Mouse (Mus musculus) pancreas, adult 10 weeks (tissue): ENCODE measurements around the gene Slain1. TPM values are rescaled to one million over a fixed set of nuclear protein-coding genes. Genes with fewer than 3 reads are reported as not detected.

Experiments
- polyA plus RNA-seq: library from polyadenylated mRNA; stranded (reverse); fragments of 350-450 nt; fragmentation: Illumina TruSeq; extraction: RNeasy Lipid Tissue Mini Kit (QIAGEN cat#74804); gene quantifications from one replicate; pipeline ENCODE4 v1.2.3, GENCODE M21; 2015; ENCODE audit warnings: low read depth, low replicate concordance; ENCODE audit not compliant: insufficient read depth

The Slain1 gene
- polyA plus RNA-seq = 1.3 TPM

GRCm38 (mm10) chr14:103649896-103650334 lies at the start of gene Slain1:
Slain1 (plus strand) TSS chr14:103650228.

Other genes with a start within 250 kb of the Slain1 start
- 0.89 TPM for gene Scel, start 136.9 kb upstream of the Slain1 start, polyA plus RNA-seq
- gene Ednrb, start 194.2 kb downstream of the Slain1 start, polyA plus RNA-seq = 9.3 TPM